Mouse (Mus musculus): ENCODE measurements around the gene Tmem163.

GRCm38 (mm10) chr1:127716441-127716840, 37.1 kb upstream of the Tmem163 start:
- TF ChIP-seq CTCF (IDR thresholded peaks at IDR 0.05 in 2 of 3, conservative IDR thresholded peaks at IDR 0.05 in 1 of 3; ENCODE audit: control insufficient read depth in 1 of 3, insufficient read depth in 1 of 3, low read depth in 2 of 3, low read length in 3 of 3, poor library complexity in 1 of 3, severe bottlenecking in 1 of 3) (no peak), POLR2AphosphoS2 (IDR thresholded peaks at IDR 0.05; ENCODE audit: low read length) (no peak), HCFC1 (IDR thresholded peaks at IDR 0.05; ENCODE audit: low read depth, low read length) (no peak), E2F4 (IDR thresholded peaks at IDR 0.05; ENCODE audit: borderline replicate concordance, low read depth, low read length) (no peak), EP300 (IDR thresholded peaks at IDR 0.05; ENCODE audit: low read depth in 1 of 2, low read length in 2 of 2) (no peak), MYC (IDR thresholded peaks at IDR 0.05; ENCODE audit: low read depth, low read length) (no peak), MXI1 (IDR thresholded peaks at IDR 0.05; ENCODE audit: low read depth, low read length) (no peak), ZC3H11A (IDR thresholded peaks at IDR 0.05; ENCODE audit: low read depth, low read length) (no peak), GATA1 (IDR thresholded peaks at IDR 0.05; ENCODE audit: low read depth, low read length) (no peak), MEF2A (IDR thresholded peaks at IDR 0.05; ENCODE audit: extremely low read depth, insufficient replicate concordance, low read depth, low read length, poor library complexity, severe bottlenecking) (no peak), USF1 (IDR thresholded peaks at IDR 0.05; ENCODE audit: low read depth, low read length) (no peak), ETS1 (IDR thresholded peaks at IDR 0.05; ENCODE audit: low read depth, low read length) (no peak)
